ENCODE assay signal across 20 mouse cellular contexts in the genomic region with DNA sequence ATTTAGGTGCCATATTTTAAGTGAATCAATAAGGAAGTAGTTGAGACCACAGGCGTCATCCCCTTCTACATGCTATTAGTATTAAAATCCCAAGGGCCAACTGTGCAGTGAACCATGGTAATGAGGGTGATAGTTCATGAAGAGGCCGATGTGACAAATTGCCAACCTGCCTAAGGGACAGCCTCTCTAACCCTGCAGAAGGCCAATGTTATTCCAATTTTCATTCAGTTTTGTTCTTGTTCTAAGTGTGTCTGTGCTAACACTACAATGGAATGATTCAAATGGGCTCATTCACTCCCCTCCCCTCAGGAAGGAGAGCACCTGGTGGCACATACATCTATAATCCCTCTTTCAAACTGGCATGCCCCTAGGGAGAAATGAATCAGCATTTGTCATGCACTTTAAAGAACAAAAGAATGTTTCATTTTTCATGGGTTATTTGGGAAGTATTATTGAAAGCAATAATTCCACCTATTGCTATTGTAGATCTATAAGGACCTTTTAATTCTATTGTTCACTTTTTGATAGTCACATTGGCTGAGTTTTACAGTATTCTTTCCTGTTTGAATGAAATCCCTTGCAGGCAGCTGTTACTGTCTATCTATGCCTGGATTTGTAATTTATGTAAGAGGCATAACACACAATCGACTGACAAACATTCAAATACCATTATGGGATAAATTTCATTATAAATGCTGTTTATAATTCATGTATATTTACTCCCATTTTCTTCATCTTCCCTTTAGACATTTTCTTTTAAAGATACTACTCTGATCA.
DNase-seq lines count a peak whose midpoint lies in the region; ATAC-seq and TF ChIP-seq lines count a peak whose summit lies in the region.
"Had no signal": no experiment of that assay in that cellular context is flagged by ENCODE, and none has a peak within 500 bp of the region (broad histone marks: within the 10 kb centered on the region; RNA-seq: fewer than 3 reads in every experiment).

No protein-coding gene starts in this region.

- TF ChIP-seq EP300 in CH12.LX (IDR thresholded peaks at IDR 0.05; ENCODE audit: low read length): peak; percentile 35; the same call in 1 of the 2 replicates

- peak; percentile 2 for DNase-seq in kidney, adult 2 months
- DNase-seq in kidney, postnatal 4 days: no peak
- peak; percentile 70 for DNase-seq in CH12.LX (ENCODE audit: extremely low read depth)
- DNase-seq in embryo, embryonic 9.5 days (ENCODE audit: extremely low spot score): peak; percentile 53
- peak; percentile 89 for DNase-seq in mesoderm, embryonic 11.5 days (ENCODE audit: low read depth, low spot score)
- DNase-seq in adrenal gland, adult 18-20 months (ENCODE audit: low spot score in 2 of 2): no peak
- DNase-seq in left cerebral cortex, adult 9 months (ENCODE audit: low spot score in 2 of 2): no peak
- DNase-seq: adrenal gland, postnatal 14 days; B cell, adult 2 months; cerebellum, postnatal 14 days; heart, adult 18-20 months; kidney, postnatal 25 days; lung, adult 2 months; spleen, adult 18-20 months; thymus, postnatal 36 days had no signal

- no peak for TF ChIP-seq RAD21 in CH12.LX (IDR thresholded peaks at IDR 0.05; ENCODE audit: low read depth, low read length)

- H3K27ac ChIP-seq in kidney, adult 2 months (ENCODE audit: insufficient read depth, low read depth, low read length): no peak overlapping the region
- H3K27ac ChIP-seq in CH12.LX (ENCODE audit: insufficient read depth, low read depth): no peak overlapping the region
- H3K27ac ChIP-seq: limb, embryonic 12.5 days; macrophage had no signal

- no peaks in the 10 kb centered on the region for H3K27me3 ChIP-seq in kidney, adult 2 months (replicated peaks; ENCODE audit: control insufficient read depth, insufficient read depth, low read length)
- H3K27me3 ChIP-seq in CH12.LX (replicated peaks): no peaks in the 10 kb centered on the region
- H3K27me3 ChIP-seq: limb, embryonic 12.5 days had no signal

- no peaks in the 10 kb centered on the region for H3K4me1 ChIP-seq in kidney, adult 2 months (ENCODE audit: control insufficient read depth, insufficient read depth, low read length)
- peaks cover 0 to 25% of the 10 kb centered on the region in 2 experiments; a peak in 2 of 4 replicates for H3K4me1 ChIP-seq in CH12.LX (ENCODE audit: control insufficient read depth in 1 of 2, insufficient read depth in 2 of 2)
- H3K4me1 ChIP-seq: limb, embryonic 12.5 days had no signal

- H3K9ac ChIP-seq in CH12.LX (ENCODE audit: insufficient read depth, low read depth): no peak overlapping the region
- H3K9ac ChIP-seq: limb, embryonic 12.5 days had no signal

- 36% methylated on average over 3 of the region's 3 CpGs for WGBS in kidney, adult 2 months

- in situ Hi-C loops in CH12.LX (cut with MboI; ENCODE audit: low pct_ligation_motif_present, low pct_unique_long_range_greater_than_20kb, low sequenced_read_pairs): no loop called here

- no peak overlapping the region for H3K4me3 ChIP-seq in kidney, adult 2 months (ENCODE audit: insufficient read depth, low read depth, low read length)
- no peak overlapping the region for H3K4me3 ChIP-seq in CH12.LX (replicated peaks in 1 of 3; ENCODE audit: low read depth in 2 of 3, low read length in 2 of 3, poor library complexity in 1 of 3)
- H3K4me3 ChIP-seq: erythroblast, embryonic 14.5 days; limb, embryonic 12.5 days; myocyte had no signal

- TF ChIP-seq POLR2A in kidney, adult 2 months (IDR thresholded peaks at IDR 0.05; ENCODE audit: low read depth, low read length): no peak
- no peak for TF ChIP-seq POLR2A in CH12.LX (IDR thresholded peaks at IDR 0.05; ENCODE audit: low read depth, low read length)

- TF ChIP-seq CTCF in kidney, adult 2 months (conservative IDR thresholded peaks at IDR 0.05; ENCODE audit: insufficient read depth, insufficient read length, low read depth, low read length): no peak
- no peak for TF ChIP-seq CTCF in CH12.LX (conservative IDR thresholded peaks at IDR 0.05 in 1 of 2, IDR thresholded peaks at IDR 0.05 in 1 of 2; ENCODE audit: low read depth in 2 of 2, low read length in 2 of 2)

- dilution Hi-C loops in CH12.LX (cut with MboI; ENCODE audit: extremely low pct_ligation_motif_present, extremely low pct_unique_long_range_greater_than_20kb, low sequenced_read_pairs): no loop called here

- no peaks in the 10 kb centered on the region for H3K79me2 ChIP-seq in CH12.LX (replicated peaks; ENCODE audit: control insufficient read depth, extremely low read depth, insufficient read depth, poor library complexity, severe bottlenecking)

- no peak for ATAC-seq in granulocyte monocyte progenitor cell, adult 5-6 weeks (replicated peaks; ENCODE audit: poor library complexity, severe bottlenecking)

- no peaks in the 10 kb centered on the region for H3K36me3 ChIP-seq in kidney, adult 2 months (ENCODE audit: control insufficient read depth, insufficient read depth, low read length)
- no peaks in the 10 kb centered on the region for H3K36me3 ChIP-seq in CH12.LX (replicated peaks in 1 of 2; ENCODE audit: control insufficient read depth in 1 of 2, insufficient read depth in 1 of 2, low read length in 1 of 2)
- H3K36me3 ChIP-seq: limb, embryonic 12.5 days had no signal

- no peak overlapping the region; the same call in 1 of the 2 replicates for H3K4me2 ChIP-seq in CH12.LX (ENCODE audit: insufficient read depth, low read depth, poor library complexity, severe bottlenecking)
- H3K4me2 ChIP-seq: limb, embryonic 12.5 days had no signal

- H3K9me3 ChIP-seq in CH12.LX (replicated peaks; ENCODE audit: low read length): no peaks in the 10 kb centered on the region
- H3K9me3 ChIP-seq: limb, embryonic 12.5 days had no signal

TF ChIP-seq in CH12.LX, 34 proteins besides CTCF, POLR2A, EP300 and RAD21:
- TF ChIP-seq HCFC1 (IDR thresholded peaks at IDR 0.05; ENCODE audit: low read depth, low read length) (no peak), ELF1 (IDR thresholded peaks at IDR 0.05; ENCODE audit: low read depth, low read length) (no peak), RCOR1 (conservative IDR thresholded peaks at IDR 0.05; ENCODE audit: low read depth, low read length) (no peak), KAT2A (IDR thresholded peaks at IDR 0.05; ENCODE audit: insufficient replicate concordance, low read length) (no peak), JUN (IDR thresholded peaks at IDR 0.05; ENCODE audit: insufficient read depth, low read depth, low read length) (no peak), TCF12 (IDR thresholded peaks at IDR 0.05; ENCODE audit: low read depth, low read length) (no peak), CHD2 (IDR thresholded peaks at IDR 0.05; ENCODE audit: low read length) (no peak), IRF4 (IDR thresholded peaks at IDR 0.05; ENCODE audit: low read depth, low read length) (no peak), E2F4 (IDR thresholded peaks at IDR 0.05; ENCODE audit: insufficient replicate concordance, low read depth, low read length) (no peak)
TF ChIP-seq in CH12.LX: peak in this region for 0.

Comparison
In these comparisons a context has a peak if more than half of its experiments do, and no peak if none do; other contexts are left out.
1. DNase-seq: peak in kidney, adult 2 months (single experiment), CH12.LX (single experiment), embryo, embryonic 9.5 days (single experiment) and mesoderm, embryonic 11.5 days (single experiment); none in kidney, postnatal 4 days (0 of 2), adrenal gland, adult 18-20 months (0 of 2) and left cerebral cortex, adult 9 months (0 of 2).